Mouse (Mus musculus) liver, embryonic 14.5 days (tissue): ENCODE data around the gene Mageb18.

Source experiments
- CTCF ChIP-seq: IDR thresholded peaks from 2 replicates; pipeline ENCODE4 v1.5.1; 2016; ENCODE audit warnings: antibody characterized with exemption, low read depth, control low read depth
- EP300 ChIP-seq: IDR thresholded peaks from 2 replicates; pipeline ENCODE4 v1.6.1; 2016; ENCODE audit warnings: antibody characterized with exemption, low read depth

- TF ChIP-seq CTCF (no peak), EP300 (no peak)
Observed at GRCm38 (mm10) chrX:92339551-92339950, 259.8 kb downstream of the Mageb18 start.
